Mouse (Mus musculus): ENCODE data around the gene Ptprj. TPM values are rescaled to one million over a fixed set of nuclear protein-coding genes. Genes with fewer than 3 reads are reported as not detected.

Gene Ptprj
- polyA plus RNA-seq, 1 experiment from 2014 or later = 5.8 TPM

- Histone ChIP-seq H3K27ac (replicated peaks) (no peak overlapping the region), H3K36me3 (no peaks in the 10 kb centered on the region), H3K27me3 (replicated peaks) (no peaks in the 10 kb centered on the region), H3K4me1 (peaks cover 23% of the 10 kb centered on the region), H3K4me2 (no peak overlapping the region), H3K4me3 (replicated peaks) (no peak overlapping the region), H3K9ac (replicated peaks) (no peak overlapping the region), H3K9me3 (replicated peaks) (no peaks in the 10 kb centered on the region)
- WGBS = 88% methylated on average over 8 of the region's 8 CpGs
- no peak for ATAC-seq (ENCODE audit: low FRiP score)
These were observed 91.5 kb downstream of the Ptprj start for GRCm38 (mm10) chr2:90488690-90489590.

- no peaks in the 10 kb centered on the region for H3K27me3 ChIP-seq (replicated peaks)
- H3K4me1 ChIP-seq = peaks cover 19% of the 10 kb centered on the region
- H3K4me2 ChIP-seq = no peak overlapping the region
- no peaks in the 10 kb centered on the region for H3K36me3 ChIP-seq
- no peaks in the 10 kb centered on the region for H3K9me3 ChIP-seq (replicated peaks)
- no peak for ATAC-seq (ENCODE audit: low FRiP score)
- WGBS = 95% methylated on average over 11 of the region's 11 CpGs
- no peak overlapping the region for H3K4me3 ChIP-seq (replicated peaks)
- H3K27ac ChIP-seq (replicated peaks) = no peak overlapping the region
- no peak overlapping the region for H3K9ac ChIP-seq (replicated peaks)
These were observed 92.8 kb downstream of the Ptprj start for GRCm38 (mm10) chr2:90487471-90488238.

GRCm38 (mm10) chr2:90486226-90486755, 94.2 kb downstream of the Ptprj start:
- Histone ChIP-seq H3K4me2 (no peak overlapping the region), H3K9me3 (replicated peaks) (no peaks in the 10 kb centered on the region), H3K4me3 (replicated peaks) (no peak overlapping the region), H3K9ac (replicated peaks) (no peak overlapping the region), H3K36me3 (no peaks in the 10 kb centered on the region), H3K27ac (replicated peaks) (no peak overlapping the region), H3K27me3 (replicated peaks) (no peaks in the 10 kb centered on the region), H3K4me1 (peaks cover 17% of the 10 kb centered on the region)
- 78% methylated on average over 3 of the region's 3 CpGs for WGBS
- no peak for ATAC-seq (ENCODE audit: low FRiP score)

GRCm38 (mm10) chr2:90481505-90481904, 98.9 kb downstream of the Ptprj start:
- H3K36me3 ChIP-seq = no peaks in the 10 kb centered on the region
- no peak overlapping the region for H3K4me3 ChIP-seq (replicated peaks)
- H3K9ac ChIP-seq (replicated peaks) = no peak overlapping the region
- H3K4me1 ChIP-seq = peaks cover 10% of the 10 kb centered on the region
- 94% methylated on average over 6 of the region's 6 CpGs for WGBS
- no peak overlapping the region for H3K4me2 ChIP-seq
- H3K27me3 ChIP-seq (replicated peaks) = no peaks in the 10 kb centered on the region
- H3K27ac ChIP-seq (replicated peaks) = no peak overlapping the region
- no peak for ATAC-seq (ENCODE audit: low FRiP score)
- H3K9me3 ChIP-seq (replicated peaks) = no peaks in the 10 kb centered on the region

GRCm38 (mm10) chr2:90480747-90481308, 99.6 kb downstream of the Ptprj start:
- no peak overlapping the region for H3K9ac ChIP-seq (replicated peaks)
- ATAC-seq (ENCODE audit: low FRiP score) = no peak
- no peaks in the 10 kb centered on the region for H3K36me3 ChIP-seq
- no peaks in the 10 kb centered on the region for H3K27me3 ChIP-seq (replicated peaks)
- H3K4me2 ChIP-seq = no peak overlapping the region
- no peak overlapping the region for H3K27ac ChIP-seq (replicated peaks)
- no peaks in the 10 kb centered on the region for H3K9me3 ChIP-seq (replicated peaks)
- 70% methylated on average over 13 of the region's 13 CpGs for WGBS
- peaks cover 16% of the 10 kb centered on the region for H3K4me1 ChIP-seq
- no peak overlapping the region for H3K4me3 ChIP-seq (replicated peaks)

GRCm38 (mm10) chr2:90478531-90478930, 101.9 kb downstream of the Ptprj start:
- 82% methylated on average over 7 of the region's 7 CpGs for WGBS
- H3K4me1 ChIP-seq = peaks cover 30% of the 10 kb centered on the region
- H3K36me3 ChIP-seq = no peaks in the 10 kb centered on the region
- H3K27ac ChIP-seq (replicated peaks) = no peak overlapping the region
- no peak overlapping the region for H3K9ac ChIP-seq (replicated peaks)
- no peak overlapping the region for H3K4me3 ChIP-seq (replicated peaks)
- ATAC-seq (ENCODE audit: low FRiP score) = no peak
- no peaks in the 10 kb centered on the region for H3K27me3 ChIP-seq (replicated peaks)
- H3K4me2 ChIP-seq = no peak overlapping the region
- no peaks in the 10 kb centered on the region for H3K9me3 ChIP-seq (replicated peaks)

GRCm38 (mm10) chr2:90477617-90478016, 102.8 kb downstream of the Ptprj start:
- Histone ChIP-seq H3K4me2 (no peak overlapping the region), H3K4me1 (peaks cover 30% of the 10 kb centered on the region), H3K4me3 (replicated peaks) (no peak overlapping the region), H3K9me3 (replicated peaks) (no peaks in the 10 kb centered on the region), H3K9ac (replicated peaks) (no peak overlapping the region), H3K27me3 (replicated peaks) (no peaks in the 10 kb centered on the region), H3K27ac (replicated peaks) (no peak overlapping the region; the same call in 1 of the 2 replicates), H3K36me3 (no peaks in the 10 kb centered on the region)
- WGBS = 47% methylated on average over 8 of the region's 8 CpGs
- ATAC-seq (ENCODE audit: low FRiP score) = no peak

GRCm38 (mm10) chr2:90476792-90477191, 103.7 kb downstream of the Ptprj start:
- Histone ChIP-seq H3K4me1 (peaks cover 30% of the 10 kb centered on the region), H3K27me3 (replicated peaks) (no peaks in the 10 kb centered on the region), H3K4me3 (replicated peaks) (no peak overlapping the region), H3K27ac (replicated peaks) (no peak overlapping the region), H3K4me2 (no peak overlapping the region), H3K9me3 (replicated peaks) (no peaks in the 10 kb centered on the region), H3K36me3 (no peaks in the 10 kb centered on the region), H3K9ac (replicated peaks) (no peak overlapping the region)
- no peak for ATAC-seq (ENCODE audit: low FRiP score)
- WGBS = 76% methylated on average over 5 of the region's 5 CpGs

- H3K4me1 ChIP-seq = peaks cover 30% of the 10 kb centered on the region
- H3K27me3 ChIP-seq (replicated peaks) = no peaks in the 10 kb centered on the region
- H3K36me3 ChIP-seq = no peaks in the 10 kb centered on the region
- no peak for ATAC-seq (ENCODE audit: low FRiP score)
- H3K4me3 ChIP-seq (replicated peaks) = no peak overlapping the region
- H3K4me2 ChIP-seq = no peak overlapping the region
- no peak overlapping the region for H3K9ac ChIP-seq (replicated peaks)
- 0 out of 2 replicates have a peak overlapping the region, but pooled peaks have one; percentile 88 for H3K27ac ChIP-seq (replicated peaks)
- H3K9me3 ChIP-seq (replicated peaks) = no peaks in the 10 kb centered on the region
- 80% methylated on average over 11 of the region's 11 CpGs for WGBS
These were observed 104.1 kb downstream of the Ptprj start for GRCm38 (mm10) chr2:90476319-90476718.

GRCm38 (mm10) chr2:90474593-90475405, 105.6 kb downstream of the Ptprj start:
- peak; percentile 93 for ATAC-seq (ENCODE audit: low FRiP score)
- no peaks in the 10 kb centered on the region for H3K27me3 ChIP-seq (replicated peaks)
- WGBS = 5% methylated on average over 11 of the region's 11 CpGs
- H3K4me1 ChIP-seq = peaks cover 30% of the 10 kb centered on the region
- peak overlapping the region; percentile 59 for H3K4me2 ChIP-seq
- no peaks in the 10 kb centered on the region for H3K36me3 ChIP-seq
- peak overlapping the region; percentile 49 for H3K9ac ChIP-seq (replicated peaks)
- H3K4me3 ChIP-seq (replicated peaks) = peak overlapping the region; percentile 31
- H3K9me3 ChIP-seq (replicated peaks) = no peaks in the 10 kb centered on the region
- peak overlapping the region; percentile 88 for H3K27ac ChIP-seq (replicated peaks)

- H3K4me2 ChIP-seq = no peak overlapping the region
- no peaks in the 10 kb centered on the region for H3K27me3 ChIP-seq (replicated peaks)
- H3K9me3 ChIP-seq (replicated peaks) = no peaks in the 10 kb centered on the region
- H3K27ac ChIP-seq (replicated peaks) = no peak overlapping the region
- H3K36me3 ChIP-seq = peaks cover 7% of the 10 kb centered on the region; the same call in 1 of the 2 replicates
- ATAC-seq (ENCODE audit: low FRiP score) = no peak
- peaks cover 26% of the 10 kb centered on the region for H3K4me1 ChIP-seq
- H3K4me3 ChIP-seq (replicated peaks) = no peak overlapping the region
- H3K9ac ChIP-seq (replicated peaks) = no peak overlapping the region
- WGBS = 85% methylated on average over 4 of the region's 4 CpGs
These were observed 107.7 kb downstream of the Ptprj start for GRCm38 (mm10) chr2:90472701-90473100.
